Mouse (Mus musculus): ENCODE measurements around the gene Cks2.
"Not testable (repeated sequence)": the region's sequence is repeated elsewhere in the genome, so short reads cannot be mapped to it uniquely, and the experiment has no call there.

Cks2 gene

GRCm38 (mm10) chr13:51638958-51639357, 6.1 kb upstream of the Cks2 start:
- no peak for DNase-seq (ENCODE audit: low spot score in 2 of 2)

GRCm38 (mm10) chr13:51641424-51641823, 3.6 kb upstream of the Cks2 start:
- DNase-seq (ENCODE audit: low spot score in 2 of 2), result no peak

GRCm38 (mm10) chr13:51642171-51642778, 2.8 kb upstream of the Cks2 start:
- DNase-seq (ENCODE audit: low spot score in 2 of 2), result no peak

GRCm38 (mm10) chr13:51643924-51644828, 856 bp upstream of the Cks2 start:
- no peak for DNase-seq (ENCODE audit: low spot score in 2 of 2)

GRCm38 (mm10) chr13:51645872-51646271, 840 bp downstream of the Cks2 start:
- peak in 1 of 2 experiments; percentile 38 for DNase-seq (ENCODE audit: low spot score in 2 of 2)

- no peak for DNase-seq (ENCODE audit: low spot score in 2 of 2)
These were observed 1.5 kb downstream of the Cks2 start for GRCm38 (mm10) chr13:51646362-51647027.

GRCm38 (mm10) chr13:51647770-51648169, 2.7 kb downstream of the Cks2 start:
- no peak for DNase-seq (ENCODE audit: low spot score in 2 of 2)

GRCm38 (mm10) chr13:51648237-51648636, 3.2 kb downstream of the Cks2 start:
- peak in 1 of 2 experiments; percentile 28 for DNase-seq (ENCODE audit: low spot score in 2 of 2)

GRCm38 (mm10) chr13:51649740-51650139, 4.7 kb downstream of the Cks2 start:
- DNase-seq (ENCODE audit: low spot score in 2 of 2), result no peak

GRCm38 (mm10) chr13:51651408-51652064, 6.5 kb downstream of the Cks2 start, which contains the start of gene Secisbp2:
Gene Secisbp2, plus strand, starts transcription at chr13:51651697.
- peak; percentile 90 to 95 for DNase-seq (ENCODE audit: low spot score in 2 of 2)

GRCm38 (mm10) chr13:51653159-51653558, 8.1 kb downstream of the Cks2 start:
- no peak for DNase-seq (ENCODE audit: low spot score in 2 of 2)

- DNase-seq (ENCODE audit: low spot score in 2 of 2), result no peak
These were observed 8.9 kb downstream of the Cks2 start for GRCm38 (mm10) chr13:51653961-51654360.

- DNase-seq (ENCODE audit: low spot score in 2 of 2), result no peak
These were observed 11.6 kb downstream of the Cks2 start for GRCm38 (mm10) chr13:51656516-51657235.

- no peak for DNase-seq (ENCODE audit: low spot score in 2 of 2)
These were observed 13.1 kb downstream of the Cks2 start for GRCm38 (mm10) chr13:51658094-51658493.

- no peak for DNase-seq (ENCODE audit: low spot score in 2 of 2)
These were observed 14.5 kb downstream of the Cks2 start for GRCm38 (mm10) chr13:51659573-51659972.

GRCm38 (mm10) chr13:51663561-51663960, 18.5 kb downstream of the Cks2 start:
- DNase-seq (ENCODE audit: low spot score in 2 of 2), result no peak

- DNase-seq (ENCODE audit: low spot score in 2 of 2), result not testable (repeated sequence)
These were observed 23.2 kb downstream of the Cks2 start for GRCm38 (mm10) chr13:51668195-51668594.

- no peak for DNase-seq (ENCODE audit: low spot score in 2 of 2)
These were observed 31.6 kb downstream of the Cks2 start for GRCm38 (mm10) chr13:51676641-51677040.

GRCm38 (mm10) chr13:51677041-51677440, 32.0 kb downstream of the Cks2 start:
- no peak for DNase-seq (ENCODE audit: low spot score in 2 of 2)

- DNase-seq (ENCODE audit: low spot score in 2 of 2), result no peak
These were observed 32.7 kb downstream of the Cks2 start for GRCm38 (mm10) chr13:51677630-51678185.

- no peak for DNase-seq (ENCODE audit: low spot score in 2 of 2)
These were observed 33.7 kb downstream of the Cks2 start for GRCm38 (mm10) chr13:51678687-51679086.

Measured in spleen, postnatal 4 days (tissue).